Mouse (Mus musculus) stomach, postnatal 0 days (tissue): Measurements from ENCODE around the gene Tgds.

Experiments
- CTCF ChIP-seq: IDR thresholded peaks from 2 replicates; pipeline ENCODE4 v1.5.1; 2016; ENCODE audit warnings: antibody characterized with exemption, low read depth, mild to moderate bottlenecking, moderate library complexity
- EP300 ChIP-seq: optimal IDR thresholded peaks from 2 replicates; pipeline ENCODE3; 2016; ENCODE audit warnings: antibody characterized with exemption

DNA sequence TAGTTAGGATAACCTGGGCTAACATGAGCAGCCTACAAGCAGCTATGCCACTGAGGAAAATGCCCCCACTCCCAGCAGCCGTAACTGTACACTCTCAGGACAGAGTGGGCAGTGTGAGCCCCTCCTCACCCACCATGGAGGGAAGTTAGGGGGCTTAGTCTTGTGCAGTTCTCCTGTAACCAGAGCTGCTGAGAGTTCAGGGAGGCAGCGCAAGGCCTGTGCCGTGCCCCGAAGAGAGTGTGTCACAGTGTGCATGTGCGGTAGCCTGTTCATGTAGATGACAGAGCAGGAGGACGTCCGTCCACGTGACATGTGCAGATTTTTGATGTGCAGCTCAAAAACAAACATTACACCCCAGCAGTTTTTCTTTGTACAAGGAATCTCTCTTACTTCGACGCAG, 24.2 kb upstream of the Tgds start:
- TF ChIP-seq CTCF: no peak
- no peak for TF ChIP-seq EP300
